Mouse (Mus musculus): ENCODE measurements around the gene Tescl.

Gene Tescl

GRCm38 (mm10) chr7:24298973-24299708 lies 34.6 kb downstream of the Tescl start:
- DNase-seq = peak; percentile 80 to 85

GRCm38 (mm10) chr7:24298635-24298972 lies 35.1 kb downstream of the Tescl start:
- no peak for DNase-seq

GRCm38 (mm10) chr7:24297361-24298095 lies 36.2 kb downstream of the Tescl start:
- DNase-seq = no peak

- DNase-seq = no peak
Observed at GRCm38 (mm10) chr7:24296386-24296785, 37.4 kb downstream of the Tescl start.

GRCm38 (mm10) chr7:24295376-24295775 lies 38.4 kb downstream of the Tescl start:
- no peak for DNase-seq

- DNase-seq = no peak
Observed at GRCm38 (mm10) chr7:24294763-24295162, 39.0 kb downstream of the Tescl start.

GRCm38 (mm10) chr7:24293061-24293851 lies 40.5 kb downstream of the Tescl start:
- no peak for DNase-seq

GRCm38 (mm10) chr7:24291387-24292090 lies 42.2 kb downstream of the Tescl start:
- no peak for DNase-seq

GRCm38 (mm10) chr7:24290106-24290693 lies 43.5 kb downstream of the Tescl start:
- no peak for DNase-seq

GRCm38 (mm10) chr7:24288512-24288911 lies 45.2 kb downstream of the Tescl start:
- no peak for DNase-seq

GRCm38 (mm10) chr7:24287670-24288069 lies 46.1 kb downstream of the Tescl start:
- no peak for DNase-seq

GRCm38 (mm10) chr7:24286916-24287315 lies 46.8 kb downstream of the Tescl start:
- no peak for DNase-seq

- no peak for DNase-seq
Observed at GRCm38 (mm10) chr7:24286090-24286489, 47.6 kb downstream of the Tescl start.
